Mouse (Mus musculus): Measurements from ENCODE around the gene Tspan9. TPM values are rescaled to one million over a fixed set of nuclear protein-coding genes. Genes with fewer than 3 reads are reported as not detected.

Tspan9 gene
- polyA plus RNA-seq, 1 experiment from 2014 or later, result 25.8 TPM

- Histone ChIP-seq H3K4me3 (ENCODE audit: low read depth, low read length) (no peak overlapping the region), H3K27me3 (ENCODE audit: control insufficient read depth, insufficient read depth, low read depth, low read length) (no peaks in the 10 kb centered on the region), H3K4me1 (ENCODE audit: control insufficient read depth, low read depth, low read length) (no peaks in the 10 kb centered on the region), H3K9ac (ENCODE audit: low read depth, low read length) (no peak overlapping the region), H3K27ac (ENCODE audit: low read length) (no peak overlapping the region), H3K9me3 (replicated peaks; ENCODE audit: control insufficient read depth, low read length) (no peaks in the 10 kb centered on the region), H3K4me2 (ENCODE audit: low read depth, low read length) (no peak overlapping the region), H3K36me3 (ENCODE audit: control insufficient read depth, insufficient read depth) (no peaks in the 10 kb centered on the region)
- ATAC-seq (ENCODE audit: low read depth), result no peak
- WGBS (ENCODE audit: insufficient replicate concordance), result 74% methylated on average over 7 of the region's 7 CpGs
Observed at GRCm38 (mm10) chr6:128015304-128015703, 128.1 kb downstream of the Tspan9 start.

- no peak overlapping the region for H3K27ac ChIP-seq (ENCODE audit: low read length)
- 69% methylated on average over 17 of the region's 17 CpGs for WGBS (ENCODE audit: insufficient replicate concordance)
- ATAC-seq (ENCODE audit: low read depth), result no peak
- no peaks in the 10 kb centered on the region for H3K27me3 ChIP-seq (ENCODE audit: control insufficient read depth, insufficient read depth, low read depth, low read length)
- no peaks in the 10 kb centered on the region for H3K36me3 ChIP-seq (ENCODE audit: control insufficient read depth, insufficient read depth)
- no peak overlapping the region for H3K9ac ChIP-seq (ENCODE audit: low read depth, low read length)
- no peaks in the 10 kb centered on the region for H3K9me3 ChIP-seq (replicated peaks; ENCODE audit: control insufficient read depth, low read length)
- H3K4me1 ChIP-seq (ENCODE audit: control insufficient read depth, low read depth, low read length), result no peaks in the 10 kb centered on the region; the same call in 1 of the 2 replicates
- H3K4me2 ChIP-seq (ENCODE audit: low read depth, low read length), result no peak overlapping the region
- no peak overlapping the region for H3K4me3 ChIP-seq (ENCODE audit: low read depth, low read length)
Observed at GRCm38 (mm10) chr6:128011781-128012180, 131.6 kb downstream of the Tspan9 start.

GRCm38 (mm10) chr6:128011071-128011477 is 132.3 kb downstream of the Tspan9 start:
- no peak overlapping the region for H3K27ac ChIP-seq (ENCODE audit: low read length)
- no peak for ATAC-seq (ENCODE audit: low read depth)
- no peaks in the 10 kb centered on the region for H3K27me3 ChIP-seq (ENCODE audit: control insufficient read depth, insufficient read depth, low read depth, low read length)
- no peaks in the 10 kb centered on the region for H3K9me3 ChIP-seq (replicated peaks; ENCODE audit: control insufficient read depth, low read length)
- H3K9ac ChIP-seq (ENCODE audit: low read depth, low read length), result no peak overlapping the region
- WGBS (ENCODE audit: insufficient replicate concordance), result 69% methylated on average over 13 of the region's 13 CpGs
- no peak overlapping the region for H3K4me3 ChIP-seq (ENCODE audit: low read depth, low read length)
- H3K4me2 ChIP-seq (ENCODE audit: low read depth, low read length), result no peak overlapping the region
- no peaks in the 10 kb centered on the region; the same call in 1 of the 2 replicates for H3K4me1 ChIP-seq (ENCODE audit: control insufficient read depth, low read depth, low read length)
- no peaks in the 10 kb centered on the region for H3K36me3 ChIP-seq (ENCODE audit: control insufficient read depth, insufficient read depth)

GRCm38 (mm10) chr6:128010135-128010971 is 133.0 kb downstream of the Tspan9 start:
- Histone ChIP-seq H3K27me3 (ENCODE audit: control insufficient read depth, insufficient read depth, low read depth, low read length) (no peaks in the 10 kb centered on the region), H3K4me1 (ENCODE audit: control insufficient read depth, low read depth, low read length) (no peaks in the 10 kb centered on the region; the same call in 1 of the 2 replicates)
- 66% methylated on average over 11 of the region's 11 CpGs for WGBS (ENCODE audit: insufficient replicate concordance)

GRCm38 (mm10) chr6:128007982-128008562 is 135.3 kb downstream of the Tspan9 start:
- no peaks in the 10 kb centered on the region for H3K9me3 ChIP-seq (replicated peaks; ENCODE audit: control insufficient read depth, low read length)
- no peak overlapping the region for H3K27ac ChIP-seq (ENCODE audit: low read length)
- no peaks in the 10 kb centered on the region for H3K27me3 ChIP-seq (ENCODE audit: control insufficient read depth, insufficient read depth, low read depth, low read length)
- H3K9ac ChIP-seq (ENCODE audit: low read depth, low read length), result no peak overlapping the region
- H3K4me1 ChIP-seq (ENCODE audit: control insufficient read depth, low read depth, low read length), result no peaks in the 10 kb centered on the region; the same call in 1 of the 2 replicates
- ATAC-seq (ENCODE audit: low read depth), result no peak
- H3K4me2 ChIP-seq (ENCODE audit: low read depth, low read length), result no peak overlapping the region
- 51% methylated on average over 5 of the region's 5 CpGs for WGBS (ENCODE audit: insufficient replicate concordance)
- H3K4me3 ChIP-seq (ENCODE audit: low read depth, low read length), result no peak overlapping the region
- no peaks in the 10 kb centered on the region for H3K36me3 ChIP-seq (ENCODE audit: control insufficient read depth, insufficient read depth)

More at GRCm38 (mm10) chr6:128010135-128010971, 133.0 kb downstream of the Tspan9 start:
- H3K9me3 ChIP-seq (replicated peaks; ENCODE audit: control insufficient read depth, low read length), result no peaks in the 10 kb centered on the region
- H3K27ac ChIP-seq (ENCODE audit: low read length), result no peak overlapping the region
- H3K4me2 ChIP-seq (ENCODE audit: low read depth, low read length), result no peak overlapping the region
- no peak for ATAC-seq (ENCODE audit: low read depth)
- no peak overlapping the region for H3K4me3 ChIP-seq (ENCODE audit: low read depth, low read length)
- no peak overlapping the region for H3K9ac ChIP-seq (ENCODE audit: low read depth, low read length)
- no peaks in the 10 kb centered on the region for H3K36me3 ChIP-seq (ENCODE audit: control insufficient read depth, insufficient read depth)

- Histone ChIP-seq H3K27me3 (ENCODE audit: control insufficient read depth, insufficient read depth, low read depth, low read length) (no peaks in the 10 kb centered on the region), H3K4me3 (ENCODE audit: low read depth, low read length) (no peak overlapping the region), H3K4me1 (ENCODE audit: control insufficient read depth, low read depth, low read length) (no peaks in the 10 kb centered on the region; the same call in 1 of the 2 replicates), H3K9ac (ENCODE audit: low read depth, low read length) (no peak overlapping the region), H3K9me3 (replicated peaks; ENCODE audit: control insufficient read depth, low read length) (no peaks in the 10 kb centered on the region), H3K27ac (ENCODE audit: low read length) (no peak overlapping the region), H3K36me3 (ENCODE audit: control insufficient read depth, insufficient read depth) (no peaks in the 10 kb centered on the region), H3K4me2 (ENCODE audit: low read depth, low read length) (no peak overlapping the region)
- no peak for ATAC-seq (ENCODE audit: low read depth)
- 36% methylated on average over 12 of the region's 12 CpGs for WGBS (ENCODE audit: insufficient replicate concordance)
Observed at GRCm38 (mm10) chr6:128007241-128007701, 136.1 kb downstream of the Tspan9 start.

GRCm38 (mm10) chr6:128006156-128006555 is 137.2 kb downstream of the Tspan9 start:
- Histone ChIP-seq H3K4me3 (ENCODE audit: low read depth, low read length) (no peak overlapping the region), H3K9me3 (replicated peaks; ENCODE audit: control insufficient read depth, low read length) (no peaks in the 10 kb centered on the region), H3K4me2 (ENCODE audit: low read depth, low read length) (no peak overlapping the region), H3K27me3 (ENCODE audit: control insufficient read depth, insufficient read depth, low read depth, low read length) (no peaks in the 10 kb centered on the region), H3K27ac (ENCODE audit: low read length) (no peak overlapping the region), H3K4me1 (ENCODE audit: control insufficient read depth, low read depth, low read length) (no peaks in the 10 kb centered on the region; the same call in 1 of the 2 replicates), H3K36me3 (ENCODE audit: control insufficient read depth, insufficient read depth) (no peaks in the 10 kb centered on the region), H3K9ac (ENCODE audit: low read depth, low read length) (no peak overlapping the region)
- WGBS (ENCODE audit: insufficient replicate concordance), result 31% methylated on average over 8 of the region's 8 CpGs
- no peak for ATAC-seq (ENCODE audit: low read depth)

GRCm38 (mm10) chr6:128004544-128004943 is 138.8 kb downstream of the Tspan9 start:
- WGBS (ENCODE audit: insufficient replicate concordance), result 68% methylated on average over 16 of the region's 16 CpGs
- no peaks in the 10 kb centered on the region for H3K27me3 ChIP-seq (ENCODE audit: control insufficient read depth, insufficient read depth, low read depth, low read length)
- no peak overlapping the region for H3K27ac ChIP-seq (ENCODE audit: low read length)
- no peaks in the 10 kb centered on the region; the same call in 1 of the 2 replicates for H3K4me1 ChIP-seq (ENCODE audit: control insufficient read depth, low read depth, low read length)
- no peak overlapping the region for H3K9ac ChIP-seq (ENCODE audit: low read depth, low read length)
- no peak for ATAC-seq (ENCODE audit: low read depth)
- H3K36me3 ChIP-seq (ENCODE audit: control insufficient read depth, insufficient read depth), result no peaks in the 10 kb centered on the region
- H3K4me3 ChIP-seq (ENCODE audit: low read depth, low read length), result no peak overlapping the region
- H3K9me3 ChIP-seq (replicated peaks; ENCODE audit: control insufficient read depth, low read length), result no peaks in the 10 kb centered on the region
- H3K4me2 ChIP-seq (ENCODE audit: low read depth, low read length), result no peak overlapping the region

- Histone ChIP-seq H3K4me3 (ENCODE audit: low read depth, low read length) (no peak overlapping the region), H3K27me3 (ENCODE audit: control insufficient read depth, insufficient read depth, low read depth, low read length) (no peaks in the 10 kb centered on the region), H3K9ac (ENCODE audit: low read depth, low read length) (no peak overlapping the region), H3K4me1 (ENCODE audit: control insufficient read depth, low read depth, low read length) (no peaks in the 10 kb centered on the region; the same call in 1 of the 2 replicates), H3K36me3 (ENCODE audit: control insufficient read depth, insufficient read depth) (no peaks in the 10 kb centered on the region), H3K27ac (ENCODE audit: low read length) (no peak overlapping the region), H3K9me3 (replicated peaks; ENCODE audit: control insufficient read depth, low read length) (no peaks in the 10 kb centered on the region), H3K4me2 (ENCODE audit: low read depth, low read length) (no peak overlapping the region)
- ATAC-seq (ENCODE audit: low read depth), result no peak
- 64% methylated on average over 5 of the region's 5 CpGs for WGBS (ENCODE audit: insufficient replicate concordance)
Observed at GRCm38 (mm10) chr6:128003542-128003941, 139.9 kb downstream of the Tspan9 start.

Measured in liver, embryonic 16.5 days (tissue).